Mouse (Mus musculus) thymus, postnatal 10 days (tissue): ENCODE measurements around the gene Zfp184.

Experiments
- DNase-seq, 2 experiments: peaks; one replicate each; pipeline ENCODE4 v3.0.0; 2021; ENCODE audit warnings: low spot score in 2 of 2

The Zfp184 gene

DNA sequence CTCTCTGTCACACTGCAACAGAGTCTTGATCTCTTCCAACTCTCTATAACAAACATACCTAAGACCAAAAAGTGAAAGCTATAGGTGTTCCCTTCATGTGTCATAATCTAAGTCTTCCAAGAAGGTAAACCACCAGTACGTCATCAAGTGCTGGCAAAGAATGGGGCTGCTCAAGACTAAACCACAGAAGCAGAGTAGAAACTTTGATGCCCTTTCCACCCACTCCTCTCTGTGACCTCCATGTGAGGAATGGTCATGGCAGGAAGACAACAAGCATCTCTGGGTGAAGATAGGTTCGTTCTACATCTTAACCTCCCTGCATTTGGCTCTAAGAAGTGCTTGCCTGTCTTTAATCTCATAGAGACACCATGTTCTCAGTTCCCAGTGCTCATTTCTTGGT, 39.6 kb downstream of the Zfp184 start:
- DNase-seq: no peak

- no peak for DNase-seq
These were observed 47.7 kb downstream of the Zfp184 start for GRCm38 (mm10) chr13:21992550-21992949.

DNA sequence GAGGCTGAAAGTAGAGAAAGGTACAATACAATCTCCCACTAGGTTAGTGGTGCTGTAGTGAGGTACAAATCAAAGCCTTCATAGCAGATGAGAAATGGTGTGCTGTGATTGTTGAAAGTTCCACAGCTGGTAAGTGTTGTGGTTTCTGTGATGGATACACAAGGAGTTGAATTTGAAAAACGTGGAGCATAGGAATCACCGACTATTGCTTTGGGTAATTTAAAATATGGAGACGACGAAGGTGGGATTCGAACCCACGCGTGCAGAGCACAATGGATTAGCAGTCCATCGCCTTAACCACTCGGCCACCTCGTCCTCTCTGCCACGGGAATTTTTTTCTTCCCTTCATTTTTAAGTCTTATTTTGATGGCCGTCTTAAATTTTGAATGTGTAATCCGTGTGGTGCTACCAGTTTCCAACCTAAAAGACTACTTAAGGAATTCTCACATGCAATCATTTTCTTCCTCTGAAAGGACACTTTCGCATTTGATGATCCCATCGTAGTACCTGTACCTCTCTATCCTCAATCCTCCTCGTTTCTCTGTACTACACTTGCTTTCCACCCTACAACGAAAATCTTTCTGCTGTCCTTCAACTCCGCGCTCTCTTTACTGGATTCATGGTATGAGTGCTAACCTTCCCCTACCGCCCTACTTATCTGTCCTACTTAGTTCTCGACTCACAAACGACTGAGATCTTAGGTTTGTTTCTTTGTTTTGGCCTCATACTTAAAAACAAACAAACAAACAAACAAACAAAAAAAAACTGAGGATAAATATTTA, 49.3 kb downstream of the Zfp184 start:
- DNase-seq: peak in 1 of 2 experiments; percentile 45

DNA sequence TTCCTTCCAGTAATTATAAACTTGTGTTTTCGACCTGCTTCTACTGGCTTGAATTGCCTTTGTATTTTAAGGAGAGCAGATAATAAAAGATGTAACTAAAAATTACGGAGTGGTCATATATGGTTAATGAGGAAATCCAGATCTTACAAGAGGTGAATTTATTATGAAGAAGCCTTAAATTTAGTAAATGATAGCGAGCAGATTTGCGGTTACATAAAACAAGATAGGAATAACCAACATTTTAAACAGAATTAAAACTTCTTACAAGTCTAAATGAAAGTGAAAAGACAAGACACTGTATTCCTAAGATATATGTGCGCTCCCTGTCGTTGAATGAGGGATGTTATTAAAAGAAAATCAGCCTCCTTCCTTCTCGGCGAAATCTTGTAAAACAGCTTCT, 50.0 kb downstream of the Zfp184 start:
- no peak for DNase-seq

DNA sequence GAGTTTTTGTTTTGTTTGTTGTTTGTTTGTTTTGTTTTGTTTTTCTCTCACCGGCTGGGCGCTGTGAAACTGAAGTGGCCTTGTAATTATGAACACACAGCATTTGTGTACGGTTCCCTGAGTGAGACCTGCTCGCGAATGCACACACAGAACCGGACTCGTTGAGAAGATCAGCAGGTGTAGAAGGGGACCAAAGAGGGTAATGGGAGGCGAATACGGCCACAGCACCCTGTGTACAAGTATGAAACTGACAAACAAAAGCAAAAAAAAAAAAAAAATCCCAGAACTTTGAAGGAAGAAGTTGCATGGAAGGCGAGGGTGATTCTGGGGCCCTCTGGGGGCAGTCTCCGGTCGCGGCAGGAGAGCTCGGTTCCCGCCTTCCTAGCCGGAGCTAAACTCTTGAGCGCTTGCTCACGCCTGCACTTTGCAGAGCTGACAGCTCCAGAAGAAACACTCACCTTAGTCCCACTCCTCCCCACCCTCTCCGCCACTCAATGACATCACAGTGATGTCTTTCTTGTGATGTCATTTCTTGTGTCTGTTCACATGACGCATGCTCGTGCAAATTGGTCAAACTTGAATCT, 50.5 kb downstream of the Zfp184 start:
- peak in 1 of 2 experiments; percentile 43 for DNase-seq

DNA sequence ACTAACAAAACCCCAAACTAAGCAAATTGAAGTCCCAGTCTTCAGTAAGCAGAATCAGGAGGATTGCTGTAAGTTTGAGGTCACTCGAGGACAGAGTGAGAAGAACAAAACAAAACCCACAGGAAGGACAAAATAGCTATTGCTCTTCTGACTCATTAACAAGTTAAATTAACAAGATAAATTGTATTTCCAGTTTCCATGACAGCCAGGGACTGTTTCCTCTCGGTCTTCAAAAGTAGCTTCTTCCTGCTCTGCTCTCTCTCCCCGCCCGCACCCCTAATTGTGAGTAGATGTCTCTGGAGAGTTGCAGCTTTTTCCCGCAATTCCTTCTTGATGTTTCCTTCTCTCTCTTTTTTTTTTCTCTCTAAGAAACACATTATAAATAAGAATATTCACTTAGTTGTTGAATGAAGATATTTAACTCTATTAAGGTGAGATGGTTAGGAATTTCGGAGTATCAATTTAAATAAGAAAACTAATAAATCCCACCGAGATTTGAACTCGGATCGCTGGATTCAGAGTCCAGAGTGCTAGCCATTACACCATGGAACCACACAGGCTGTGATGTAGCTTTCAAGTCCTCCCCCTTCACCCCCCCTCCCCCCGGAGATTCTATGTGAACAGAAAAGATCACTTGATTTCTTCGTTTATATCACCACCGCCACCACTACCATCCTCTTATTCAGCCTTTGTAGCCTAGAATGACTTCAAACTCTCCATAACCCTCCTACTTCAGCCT, 51.4 kb downstream of the Zfp184 start:
- DNase-seq: no peak

DNA sequence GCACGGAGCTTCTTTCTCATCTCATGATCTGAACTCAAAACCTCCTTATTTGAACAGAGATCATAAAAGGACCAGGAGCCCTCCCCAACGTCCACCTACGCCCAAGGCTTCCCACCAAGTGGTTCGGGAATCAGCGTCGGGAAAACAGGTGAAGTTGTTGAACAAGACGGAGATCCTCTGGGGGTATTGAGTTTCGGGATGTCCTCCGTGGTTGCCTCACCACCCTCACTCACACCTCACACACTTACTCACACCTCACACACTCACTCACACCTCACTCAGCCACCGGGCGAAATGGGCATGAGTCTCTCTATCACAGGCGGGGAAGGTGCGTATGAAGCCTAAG, 51.9 kb downstream of the Zfp184 start:
- no peak for DNase-seq

- DNase-seq: no peak
These were observed 52.4 kb downstream of the Zfp184 start for GRCm38 (mm10) chr13:21997201-21997820.

GRCm38 (mm10) chr13:21997821-21998220, 52.9 kb downstream of the Zfp184 start:
- DNase-seq: no peak

DNA sequence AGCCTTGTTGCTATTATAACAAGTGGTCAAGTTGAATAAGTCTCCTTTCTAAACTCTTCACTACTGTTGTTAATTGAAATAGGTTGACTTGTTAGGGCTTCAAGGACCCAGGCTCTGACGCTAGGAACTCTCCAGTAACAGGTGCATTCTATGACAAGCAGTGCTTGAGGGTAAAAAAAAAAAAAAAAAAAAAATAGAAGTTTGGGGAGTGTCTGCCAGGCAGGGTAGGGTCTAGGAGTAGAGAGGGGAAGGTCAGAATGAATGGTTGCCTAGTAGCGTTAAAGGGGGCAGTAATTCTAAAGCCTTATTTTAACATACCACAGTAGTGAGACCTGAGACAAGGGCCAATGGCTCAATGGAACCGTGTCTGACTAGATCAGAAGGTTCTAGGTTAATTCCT, 53.5 kb downstream of the Zfp184 start:
- DNase-seq: no peak

DNA sequence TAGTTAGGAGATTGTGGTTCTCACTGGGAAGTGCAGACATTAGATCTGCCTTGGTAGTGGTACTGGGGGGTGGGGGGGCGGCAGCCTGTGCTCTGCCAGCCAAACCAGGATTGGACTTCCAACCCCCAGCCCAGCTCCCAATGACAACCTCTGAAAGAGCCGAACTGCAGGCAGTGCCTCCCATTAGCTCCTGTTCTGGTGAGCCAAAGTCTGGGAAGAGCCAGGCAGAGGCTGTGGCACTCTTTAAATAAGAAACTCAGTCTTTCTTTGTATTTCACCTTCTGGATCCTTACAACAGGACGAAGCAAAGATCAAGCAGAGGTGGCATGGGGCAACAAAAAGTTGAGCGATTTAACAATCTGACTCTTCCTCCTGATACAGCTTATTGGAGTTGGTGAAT, 54.3 kb downstream of the Zfp184 start:
- DNase-seq: no peak

DNA sequence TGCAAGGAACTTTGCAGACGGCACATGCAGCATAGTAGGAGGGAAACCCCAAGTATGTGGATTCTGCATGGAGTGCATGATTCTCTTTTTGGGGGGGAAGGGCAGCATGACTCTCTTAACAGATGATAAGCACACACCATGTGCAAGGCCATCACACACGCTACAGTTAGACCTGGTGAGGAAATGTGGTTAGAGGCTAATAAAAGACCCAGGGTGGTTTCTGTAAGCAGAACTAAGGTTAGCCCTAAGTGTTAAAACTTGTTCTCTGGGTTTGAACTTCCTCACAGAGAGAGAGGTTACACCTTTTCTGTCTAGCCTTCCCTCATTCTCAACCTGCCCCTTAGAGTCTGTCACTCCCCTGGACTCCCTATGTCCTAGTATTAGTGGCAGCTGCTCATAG, 56.5 kb downstream of the Zfp184 start:
- no peak for DNase-seq

- DNase-seq: no peak
These were observed 56.9 kb downstream of the Zfp184 start for GRCm38 (mm10) chr13:22001823-22002222.

- DNase-seq: peak; percentile 43
These were observed 60.9 kb downstream of the Zfp184 start for GRCm38 (mm10) chr13:22005605-22006333.

DNA sequence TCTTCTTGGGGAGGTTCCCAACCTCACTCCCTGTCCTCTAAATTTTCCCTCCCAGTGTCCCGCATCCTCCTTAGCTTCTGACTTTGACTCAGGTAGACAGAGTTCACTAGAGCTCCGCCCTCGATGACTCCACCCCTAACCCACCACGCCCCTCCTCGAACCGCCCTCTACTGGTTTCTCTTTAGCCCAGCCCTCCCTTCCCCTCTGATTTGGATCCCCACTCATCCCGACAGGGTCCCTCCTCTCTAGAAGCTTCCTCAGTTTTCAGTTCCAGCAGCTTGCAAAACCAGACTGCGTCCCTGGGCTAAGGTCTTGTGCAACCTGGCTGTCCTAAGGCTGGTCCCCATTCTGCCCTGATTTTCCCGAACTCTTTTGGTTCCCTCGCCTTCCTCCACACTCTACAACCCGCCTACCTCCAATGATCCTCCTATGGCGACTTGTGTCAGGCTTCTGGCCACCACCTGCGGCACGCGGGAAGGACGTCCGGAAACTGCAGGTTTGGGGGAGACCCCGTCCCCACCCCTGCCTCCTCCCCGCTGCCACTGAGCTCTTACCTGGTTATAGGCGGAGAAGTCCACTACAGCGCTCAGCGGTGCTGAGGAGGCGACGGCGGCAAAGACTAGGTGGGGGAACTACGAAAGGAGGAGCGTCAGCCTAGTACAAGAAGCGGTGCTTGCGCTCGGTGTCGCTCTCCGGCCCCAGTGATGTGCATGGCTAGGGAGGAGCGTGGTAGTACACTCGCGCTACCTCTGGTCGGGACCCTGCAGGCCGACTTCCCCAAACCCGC, 61.6 kb downstream of the Zfp184 start:
- peak; percentile 52 to 61 for DNase-seq

- DNase-seq: no peak
These were observed 62.2 kb downstream of the Zfp184 start for GRCm38 (mm10) chr13:22007121-22007510.

GRCm38 (mm10) chr13:22007872-22008271, 63.0 kb downstream of the Zfp184 start:
- no peak for DNase-seq

DNA sequence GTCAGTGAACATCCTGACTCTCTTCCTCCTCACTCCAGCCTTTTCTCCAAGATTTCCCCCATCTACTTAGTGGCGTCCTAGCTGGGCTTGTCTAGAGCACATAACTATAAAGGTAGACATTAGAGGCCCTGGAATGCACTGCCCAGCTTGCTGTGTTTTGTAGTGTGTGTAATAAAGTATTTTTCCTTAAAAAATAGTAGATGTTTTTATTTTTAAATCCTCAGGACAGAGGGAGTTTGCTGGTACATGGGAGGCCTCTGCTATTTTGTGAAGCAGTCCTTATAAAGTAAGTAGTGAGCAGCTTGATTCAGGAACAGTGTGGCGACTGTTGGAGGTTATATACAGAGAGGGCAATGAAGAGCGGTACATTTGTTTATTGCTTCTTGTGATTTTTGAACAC, 63.8 kb downstream of the Zfp184 start:
- DNase-seq: no peak

DNA sequence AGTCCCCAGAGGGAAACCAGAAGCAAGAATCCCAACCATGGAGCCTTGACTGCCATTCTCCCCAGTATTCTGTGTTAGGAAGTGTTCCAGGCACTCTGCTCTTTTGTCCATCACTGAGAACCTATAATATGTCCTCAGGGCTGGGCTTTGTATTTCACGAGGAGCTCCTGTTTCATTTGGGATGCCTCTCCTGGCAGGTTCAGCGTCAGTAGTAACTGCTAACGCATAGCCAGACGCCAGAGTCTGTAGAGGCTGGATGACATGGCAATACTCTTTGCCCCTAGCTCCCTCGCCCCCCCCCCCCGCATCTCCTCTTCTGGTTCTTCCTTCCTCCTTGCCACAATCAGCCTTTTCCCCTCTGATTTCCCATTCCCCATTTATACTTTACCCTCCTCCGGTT, 64.7 kb downstream of the Zfp184 start, which contains the start of gene Prss16:
Gene Prss16 (minus strand): TSS at position 101 of the 400 bp plus-strand sequence.
- no peak for DNase-seq
